Mouse (Mus musculus) cerebellum, postnatal 36 days (tissue): ENCODE measurements around the gene Mettl23.
"Not testable (repeated sequence)": the region's sequence is repeated elsewhere in the genome, so short reads cannot be mapped to it uniquely, and the experiment has no call there.

Experiments used
- DNase-seq, 2 experiments: peaks; one replicate each; pipeline ENCODE4 v3.0.0; 2021 to 2022; ENCODE audit warnings: mixed read lengths in 2 of 2

The Mettl23 gene

GRCm38 (mm10) chr11:116848086-116848876, 5.2 kb downstream of the Mettl23 start:
- DNase-seq = no peak

GRCm38 (mm10) chr11:116848877-116849178, 5.8 kb downstream of the Mettl23 start:
- DNase-seq = not testable (repeated sequence)

GRCm38 (mm10) chr11:116849587-116849986, 6.5 kb downstream of the Mettl23 start:
- no peak for DNase-seq

GRCm38 (mm10) chr11:116850085-116850484, 7.0 kb downstream of the Mettl23 start:
- no peak for DNase-seq

GRCm38 (mm10) chr11:116850833-116851477, 7.9 kb downstream of the Mettl23 start:
- no peak for DNase-seq

GRCm38 (mm10) chr11:116851576-116852290, 8.7 kb downstream of the Mettl23 start:
- no peak for DNase-seq

- DNase-seq = peak; percentile 74 to 81
Measured at GRCm38 (mm10) chr11:116852291-116852890, 9.3 kb downstream of the Mettl23 start, which contains the start of gene Mfsd11. Gene Mfsd11, plus strand, starts transcription at chr11:116852440.

- DNase-seq = peak; percentile 97 to 98
Measured at GRCm38 (mm10) chr11:116852891-116853511, 9.9 kb downstream of the Mettl23 start, which contains the start of gene Srsf2. Gene Srsf2, minus strand, starts transcription at chr11:116853094.

GRCm38 (mm10) chr11:116853512-116853928, 10.4 kb downstream of the Mettl23 start:
- peak; percentile 97 to 98 for DNase-seq

GRCm38 (mm10) chr11:116854279-116854678, 11.2 kb downstream of the Mettl23 start:
- no peak for DNase-seq

GRCm38 (mm10) chr11:116857183-116857850, 14.2 kb downstream of the Mettl23 start:
- no peak for DNase-seq

- DNase-seq = no peak
Measured at GRCm38 (mm10) chr11:116864444-116864843, 21.4 kb downstream of the Mettl23 start.

GRCm38 (mm10) chr11:116865945-116866585, 23.0 kb downstream of the Mettl23 start:
- DNase-seq = no peak

GRCm38 (mm10) chr11:116868129-116868528, 25.1 kb downstream of the Mettl23 start:
- no peak for DNase-seq

GRCm38 (mm10) chr11:116869223-116869622, 26.1 kb downstream of the Mettl23 start:
- DNase-seq = no peak

- no peak for DNase-seq
Measured at GRCm38 (mm10) chr11:116869641-116870040, 26.6 kb downstream of the Mettl23 start.

GRCm38 (mm10) chr11:116871538-116871937, 28.5 kb downstream of the Mettl23 start:
- no peak for DNase-seq

GRCm38 (mm10) chr11:116873987-116874386, 30.9 kb downstream of the Mettl23 start:
- DNase-seq = no peak

- DNase-seq = no peak
Measured at GRCm38 (mm10) chr11:116878454-116878853, 35.4 kb downstream of the Mettl23 start.

GRCm38 (mm10) chr11:116880839-116881238, 37.8 kb downstream of the Mettl23 start:
- peak in 1 of 2 experiments; percentile 32 for DNase-seq

- DNase-seq = no peak
Measured at GRCm38 (mm10) chr11:116881440-116881839, 38.4 kb downstream of the Mettl23 start.
